Mouse (Mus musculus) lung, postnatal 0 days (tissue): ENCODE measurements around the gene Cd52.

ENCODE experiments used
- CTCF ChIP-seq: IDR thresholded peaks from 2 replicates; pipeline ENCODE4 v1.5.1; 2016; ENCODE audit warnings: antibody characterized with exemption, mild to moderate bottlenecking
- EP300 ChIP-seq: IDR thresholded peaks from 2 replicates; pipeline ENCODE4 v1.6.1; 2016; ENCODE audit warnings: antibody characterized with exemption, mild to moderate bottlenecking, control low read depth

GRCm38 (mm10) chr4:134127121-134127455 is 32.2 kb upstream of the Cd52 start:
- no peak for TF ChIP-seq EP300
- no peak for TF ChIP-seq CTCF
